Mouse (Mus musculus): Measurements from ENCODE around the gene Skiv2l. TPM values are rescaled to one million over a fixed set of nuclear protein-coding genes. Genes with fewer than 3 reads are reported as not detected.

Skiv2l gene
- total and polyA plus RNA-seq, 3 experiments = 22.0 to 50.5 (median 35.2) TPM

DNA sequence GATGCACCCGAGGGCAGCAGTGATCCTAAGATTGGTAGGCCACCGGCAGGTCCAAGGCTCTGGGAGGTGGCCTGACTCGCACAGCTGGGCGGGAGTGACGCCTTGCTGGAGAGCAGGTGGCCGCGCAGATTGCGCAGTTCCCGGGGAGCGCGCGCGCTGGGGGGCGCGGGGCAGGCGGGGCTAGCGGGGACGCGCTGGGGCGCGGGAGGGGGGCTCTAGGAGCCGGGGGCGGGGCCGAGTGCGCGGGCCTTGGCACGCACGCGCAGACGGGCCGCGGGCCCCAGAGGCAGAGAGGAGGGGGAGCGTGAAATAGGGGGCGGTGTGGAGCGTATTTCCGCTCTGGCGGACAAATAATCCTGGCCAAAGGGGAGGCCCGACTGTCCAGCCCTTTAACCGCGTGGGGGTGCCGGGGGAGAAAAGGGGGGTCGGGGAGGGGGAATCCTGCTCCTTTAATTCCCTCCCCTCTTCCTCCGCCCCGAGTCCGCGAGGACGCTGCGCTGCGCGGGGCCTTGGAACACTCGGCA lies 44.1 kb upstream of the Skiv2l start:
- in situ Hi-C loops (cut with MboI; ENCODE audit: low pct_ligation_motif_present, low pct_unique_long_range_greater_than_20kb, low sequenced_read_pairs) = no loop called here
- dilution Hi-C loops (cut with MboI; ENCODE audit: extremely low pct_ligation_motif_present, extremely low pct_unique_long_range_greater_than_20kb, low sequenced_read_pairs) = no loop called here

DNA sequence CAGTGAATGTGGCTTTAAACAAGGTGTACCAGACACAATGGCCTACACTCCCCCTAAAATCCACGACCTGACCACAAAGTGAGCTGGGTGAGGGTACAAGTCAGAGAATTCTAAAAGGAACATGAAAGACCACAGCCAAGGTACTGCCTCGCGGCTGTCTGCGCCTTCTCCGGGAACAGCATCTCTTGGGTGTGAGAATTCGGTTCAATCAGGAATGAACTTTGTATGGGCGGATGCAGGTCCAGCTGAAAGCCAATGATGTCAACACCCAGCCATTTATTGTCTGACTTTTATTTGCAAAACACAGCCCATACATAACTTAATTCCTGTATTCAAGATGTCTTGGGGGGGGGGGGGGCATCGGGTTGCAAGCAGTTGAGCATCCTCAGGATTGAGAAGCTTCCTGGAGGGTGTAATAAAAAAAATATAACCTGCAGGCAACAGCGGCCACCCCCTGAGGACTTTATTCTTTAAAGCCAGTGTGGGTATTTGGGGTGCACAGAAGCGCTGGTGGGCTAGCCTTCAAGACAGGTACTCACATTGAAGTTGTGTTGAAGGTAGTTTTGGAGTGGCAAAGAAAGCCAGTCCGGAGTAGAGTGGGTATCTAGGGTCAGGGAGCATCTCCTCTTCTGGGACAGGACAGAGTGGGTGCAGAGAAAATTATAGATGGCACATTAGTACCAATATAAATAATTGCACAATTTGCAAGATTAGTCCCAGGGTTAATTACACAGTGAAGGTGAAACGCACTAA lies 43.2 kb upstream of the Skiv2l start:
- in situ Hi-C loops (cut with MboI; ENCODE audit: low pct_ligation_motif_present, low pct_unique_long_range_greater_than_20kb, low sequenced_read_pairs) = no loop called here

More for the DNA sequence above, 44.1 kb upstream of the Skiv2l start:
- peak overlapping the region; percentile 97 for H3K9ac ChIP-seq (ENCODE audit: insufficient read depth, low read depth)
- H3K79me2 ChIP-seq (replicated peaks; ENCODE audit: control insufficient read depth, extremely low read depth, insufficient read depth, poor library complexity, severe bottlenecking) = peaks cover under 1% of the 10 kb centered on the region
- H3K4me1 ChIP-seq (ENCODE audit: control insufficient read depth in 1 of 2, insufficient read depth in 2 of 2) = peaks cover 7 to 28% of the 10 kb centered on the region in 2 experiments
- DNase-seq (ENCODE audit: extremely low read depth) = peak; percentile 88
- TF ChIP-seq NELFE (IDR thresholded peaks at IDR 0.05; ENCODE audit: low read depth, low read length) (no peak), ELF1 (IDR thresholded peaks at IDR 0.05; ENCODE audit: low read depth, low read length) (0 out of 2 replicates have a peak, but pooled peaks have one; percentile 55), MAX (IDR thresholded peaks at IDR 0.05; ENCODE audit: low read length) (no peak), MAZ (IDR thresholded peaks at IDR 0.05; ENCODE audit: low read depth, low read length) (peak; percentile 88), CHD1 (IDR thresholded peaks at IDR 0.05; ENCODE audit: low read depth, low read length) (no peak), POLR2A (IDR thresholded peaks at IDR 0.05; ENCODE audit: low read depth, low read length) (peak; percentile 50; the same call in 1 of the 2 replicates), CTCF (conservative IDR thresholded peaks at IDR 0.05 in 1 of 2, IDR thresholded peaks at IDR 0.05 in 1 of 2; ENCODE audit: low read depth in 2 of 2, low read length in 2 of 2) (peak in 1 of 2 experiments; percentile 32; a peak in 1 of 4 replicates), E2F4 (IDR thresholded peaks at IDR 0.05; ENCODE audit: insufficient replicate concordance, low read depth, low read length) (no peak), HCFC1 (IDR thresholded peaks at IDR 0.05; ENCODE audit: low read depth, low read length) (peak; percentile 32; the same call in 1 of the 2 replicates), NRF1 (IDR thresholded peaks at IDR 0.05; ENCODE audit: low read depth, low read length) (peak; percentile 82), TCF12 (IDR thresholded peaks at IDR 0.05; ENCODE audit: low read depth, low read length) (peak; percentile 80), IRF4 (IDR thresholded peaks at IDR 0.05; ENCODE audit: low read depth, low read length) (0 out of 2 replicates have a peak, but pooled peaks have one; percentile 12), SIN3A (IDR thresholded peaks at IDR 0.05; ENCODE audit: low read length) (0 out of 2 replicates have a peak, but pooled peaks have one; percentile 47), ETS1 (conservative IDR thresholded peaks at IDR 0.05; ENCODE audit: low read depth, low read length) (no peak)
- H3K9me3 ChIP-seq (replicated peaks; ENCODE audit: low read length) = peaks cover 5% of the 10 kb centered on the region
- H3K27ac ChIP-seq (ENCODE audit: insufficient read depth, low read depth) = no peak overlapping the region
- peak overlapping the region; percentile 10 to 78 (median 64) for H3K4me3 ChIP-seq (replicated peaks in 1 of 3; ENCODE audit: low read depth in 2 of 3, low read length in 2 of 3, poor library complexity in 1 of 3)
- H3K27me3 ChIP-seq (replicated peaks) = no peaks in the 10 kb centered on the region
- H3K36me3 ChIP-seq (replicated peaks in 1 of 2; ENCODE audit: control insufficient read depth in 1 of 2, insufficient read depth in 1 of 2, low read length in 1 of 2) = peaks cover 2 to 15% of the 10 kb centered on the region in 2 experiments
- peak overlapping the region; percentile 75 for H3K4me2 ChIP-seq (ENCODE audit: insufficient read depth, low read depth, poor library complexity, severe bottlenecking)

More for the DNA sequence above, 43.2 kb upstream of the Skiv2l start:
- Histone ChIP-seq H3K27ac (ENCODE audit: insufficient read depth, low read depth) (no peak overlapping the region), H3K4me3 (replicated peaks in 1 of 3; ENCODE audit: low read depth in 2 of 3, low read length in 2 of 3, poor library complexity in 1 of 3) (no peak overlapping the region), H3K79me2 (replicated peaks; ENCODE audit: control insufficient read depth, extremely low read depth, insufficient read depth, poor library complexity, severe bottlenecking) (no peaks in the 10 kb centered on the region; the same call in none of the 2 replicates), H3K4me1 (ENCODE audit: control insufficient read depth in 1 of 2, insufficient read depth in 2 of 2) (peaks cover 9 to 29% of the 10 kb centered on the region in 2 experiments), H3K27me3 (replicated peaks) (no peaks in the 10 kb centered on the region), H3K36me3 (replicated peaks in 1 of 2; ENCODE audit: control insufficient read depth in 1 of 2, insufficient read depth in 1 of 2, low read length in 1 of 2) (peaks cover 2 to 15% of the 10 kb centered on the region in 2 experiments), H3K4me2 (ENCODE audit: insufficient read depth, low read depth, poor library complexity, severe bottlenecking) (peak overlapping the region; percentile 18; the same call in 1 of the 2 replicates), H3K9me3 (replicated peaks; ENCODE audit: low read length) (peaks cover 5% of the 10 kb centered on the region), H3K9ac (ENCODE audit: insufficient read depth, low read depth) (peak overlapping the region; percentile 41; the same call in 1 of the 2 replicates)
- dilution Hi-C loops (cut with MboI; ENCODE audit: extremely low pct_ligation_motif_present, extremely low pct_unique_long_range_greater_than_20kb, low sequenced_read_pairs) = no loop called here
- TF ChIP-seq JUND (conservative IDR thresholded peaks at IDR 0.05; ENCODE audit: low read depth, low read length) (no peak), POLR2A (IDR thresholded peaks at IDR 0.05; ENCODE audit: low read depth, low read length) (no peak)
- no peak for DNase-seq (ENCODE audit: extremely low read depth)
